Mouse (Mus musculus) neutrophil, adult 5-6 weeks (primary cell): ENCODE results near the gene Cops4. TPM values are rescaled to one million over a fixed set of nuclear protein-coding genes. Genes with fewer than 3 reads are reported as not detected.

ENCODE experiments used
- ATAC-seq: fragments of 151-379, 151-347 bp; 2 replicates; pipeline ENCODE4 v1.8.0; 2017; ENCODE audit warnings: mild to moderate bottlenecking, moderate TSS enrichment; ENCODE audit not compliant: insufficient number of reproducible peaks, poor library complexity, low FRiP score, severe bottlenecking; ENCODE audit errors: extremely low read depth
- total RNA-seq: library from RNA; stranded (forward); fragments of 200-1000 nt; gene quantifications from 2 replicates; pipeline ENCODE4 v1.2.3, GENCODE M21; 2017

Cops4 gene
- total RNA-seq, 1 experiment from 2014 or later, result 70.2 TPM

DNA sequence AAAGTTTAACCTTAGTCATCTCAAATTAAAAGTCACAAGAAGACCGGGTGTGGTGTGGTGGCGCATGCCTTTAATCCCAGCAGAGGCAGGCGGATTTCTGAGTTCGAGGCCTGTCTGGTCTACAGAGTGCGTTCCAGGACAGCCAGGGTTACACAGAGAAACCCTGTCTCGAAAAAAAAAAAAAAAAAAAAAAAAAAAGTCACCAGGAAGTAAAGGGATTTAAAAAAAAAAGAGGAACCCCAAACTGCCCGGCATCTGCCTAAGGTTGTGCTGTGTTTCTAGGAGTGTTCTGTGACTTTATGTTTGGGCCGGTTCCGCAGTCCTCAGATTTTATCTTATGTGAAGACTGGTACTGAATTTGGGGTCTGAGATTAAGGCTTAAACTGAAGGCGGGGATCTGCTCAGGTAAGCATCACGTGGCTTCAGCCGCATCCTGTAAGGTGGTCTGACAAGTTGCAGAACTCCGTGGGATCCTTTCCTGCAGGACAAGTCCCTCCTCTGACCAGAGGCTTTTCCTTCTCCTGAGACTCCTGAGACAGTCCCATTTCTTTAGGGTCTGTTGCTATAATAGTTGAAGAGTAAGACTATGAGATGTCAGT lies 52.0 kb downstream of the Cops4 start:
- no peak for ATAC-seq

DNA sequence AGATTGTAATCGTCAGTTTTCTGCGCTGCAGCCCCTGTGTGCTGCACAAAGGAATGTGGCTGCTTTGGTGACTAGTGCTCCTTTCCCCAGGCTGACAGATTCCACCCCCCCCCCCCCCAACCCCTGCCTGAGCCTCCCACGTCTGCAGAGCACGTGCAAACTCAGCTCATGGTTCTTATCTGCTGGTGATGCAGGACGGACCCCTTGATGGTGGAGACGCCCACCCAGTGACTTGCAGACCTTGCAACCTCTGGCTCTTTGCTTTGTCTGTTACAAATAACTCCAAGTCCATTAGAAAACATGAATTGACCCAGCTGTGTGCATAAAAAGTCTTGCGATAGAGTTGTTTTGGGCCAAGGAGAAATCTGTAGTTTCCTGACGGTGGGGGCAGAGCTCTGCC lies 52.6 kb downstream of the Cops4 start:
- no peak for ATAC-seq

DNA sequence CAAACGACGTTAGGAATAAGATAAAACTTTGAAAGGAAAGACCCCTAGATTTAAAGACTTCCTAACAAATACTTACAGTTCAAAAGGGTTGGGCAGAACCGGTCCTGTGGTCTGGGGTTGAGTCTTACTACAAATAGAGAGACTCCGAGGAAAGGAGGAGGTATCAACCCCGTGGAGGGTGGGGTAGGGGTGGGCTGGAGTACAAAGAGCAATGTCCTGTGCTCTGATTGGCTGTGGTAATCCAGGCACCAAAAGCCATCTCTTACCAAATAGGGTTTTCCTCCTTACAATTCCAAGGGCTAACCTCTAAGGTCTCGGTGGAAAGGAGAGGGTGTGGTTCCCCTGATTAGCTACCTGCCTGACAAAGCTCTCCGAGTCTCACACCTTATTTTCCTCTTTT lies 54.0 kb downstream of the Cops4 start, which contains the start of gene Plac8:
Plac8 (minus strand) TSS at position 177 of the 400 bp plus-strand sequence.
- ATAC-seq, result no peak

DNA sequence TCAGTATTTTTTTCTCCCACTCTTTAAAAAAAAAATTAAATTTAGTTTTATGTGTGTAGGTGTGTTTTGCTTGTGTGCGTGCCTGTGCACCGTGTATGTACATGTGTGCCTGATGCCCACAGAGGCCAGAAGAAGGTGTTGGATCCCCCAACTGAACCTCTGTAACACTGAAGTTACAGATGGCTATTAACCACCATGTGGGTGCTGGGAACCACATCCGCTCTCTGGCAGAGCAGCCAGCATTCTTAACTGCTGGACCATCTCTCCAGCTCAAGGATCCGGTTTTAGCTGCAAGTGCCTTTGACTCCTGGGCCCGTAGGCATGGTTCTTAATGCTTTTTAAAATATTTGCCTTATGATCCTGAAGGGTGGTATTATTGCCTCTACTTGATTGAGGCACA lies 55.1 kb downstream of the Cops4 start:
- ATAC-seq, result no peak

DNA sequence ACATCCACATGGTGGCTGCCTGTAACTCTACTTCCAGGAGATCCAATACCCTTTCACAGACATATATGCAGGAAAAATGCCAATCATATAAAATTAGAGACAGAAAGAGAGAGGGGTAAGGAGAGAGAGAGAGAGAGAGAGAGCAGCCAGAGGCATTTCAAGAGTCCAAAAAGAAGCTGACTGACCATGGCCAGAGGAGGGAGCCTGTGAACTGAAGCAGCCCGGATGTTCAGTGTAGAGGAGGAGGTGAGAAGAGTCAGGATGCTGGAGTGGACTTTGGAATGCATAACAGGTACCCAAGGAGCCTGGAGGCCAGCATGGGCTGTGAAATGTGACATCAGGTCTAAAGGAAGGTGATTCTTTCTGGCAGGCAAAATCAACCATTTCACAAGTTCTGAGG lies 56.7 kb downstream of the Cops4 start:
- no peak for ATAC-seq

DNA sequence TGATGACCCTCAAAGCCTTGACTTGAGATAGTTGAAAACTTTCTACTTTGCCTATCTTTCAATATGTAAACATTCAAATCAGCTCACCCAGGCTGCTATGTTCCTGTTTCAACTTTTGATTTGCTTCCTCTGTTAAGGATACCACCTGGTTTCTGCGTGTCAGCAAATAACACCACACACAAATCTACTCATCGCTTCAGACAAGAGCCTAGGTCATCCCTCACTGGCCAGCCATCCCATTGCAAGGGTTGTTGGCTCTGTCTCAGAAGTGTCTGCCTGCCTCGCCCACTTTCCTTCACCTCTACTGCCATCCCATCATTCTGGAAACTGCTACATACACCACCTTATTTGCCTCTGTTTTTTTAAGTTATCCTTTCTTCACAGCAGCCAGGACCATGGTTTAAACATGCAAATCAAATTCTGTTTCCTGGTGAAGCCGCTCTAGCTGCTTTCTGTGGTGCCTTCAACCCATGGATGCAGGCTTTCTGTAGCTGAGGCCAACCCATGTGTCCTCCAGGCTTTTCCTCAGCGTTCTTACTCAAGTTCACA lies 60.8 kb downstream of the Cops4 start:
- ATAC-seq, result peak; percentile 39; the same call in 1 of the 2 replicates

DNA sequence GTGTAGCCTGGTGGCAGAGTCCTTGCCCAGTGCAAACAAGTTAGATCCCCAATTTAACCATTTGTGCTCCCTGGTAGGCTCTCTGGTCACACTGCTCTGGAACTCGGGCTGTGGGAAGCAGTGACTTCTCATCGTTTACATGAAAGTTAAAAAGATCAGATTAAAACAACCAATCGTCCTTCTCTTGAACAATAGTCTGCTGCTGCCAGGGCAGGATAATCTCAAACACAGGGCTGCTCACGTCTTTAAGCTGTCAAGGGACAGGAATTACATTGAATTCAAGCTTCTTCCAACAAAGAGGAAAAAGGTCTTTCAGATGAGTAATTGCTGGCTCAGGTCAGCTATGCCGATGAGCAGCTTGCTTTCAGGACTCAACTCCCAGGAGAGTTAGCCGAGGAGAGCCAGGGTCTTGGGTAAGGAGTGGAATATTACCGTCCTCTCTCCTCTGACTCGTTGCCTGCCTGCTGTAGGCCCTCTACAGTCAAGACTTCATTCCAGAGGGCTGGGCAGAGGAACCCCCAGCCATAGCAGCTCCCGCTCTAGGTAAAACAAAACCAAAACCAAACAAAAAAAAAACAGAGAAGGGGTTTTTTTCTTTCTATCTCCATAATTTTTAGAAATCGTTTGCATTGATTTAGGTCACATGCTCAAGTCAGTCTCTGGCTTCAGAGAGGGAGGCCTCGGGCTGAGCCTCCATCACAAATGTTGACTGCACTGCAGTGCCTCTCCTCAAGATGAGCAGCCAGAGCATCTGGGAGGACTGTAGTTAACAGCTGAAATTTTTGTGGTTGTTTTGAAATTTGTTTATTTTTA lies 63.7 kb downstream of the Cops4 start:
- ATAC-seq, result no peak

DNA sequence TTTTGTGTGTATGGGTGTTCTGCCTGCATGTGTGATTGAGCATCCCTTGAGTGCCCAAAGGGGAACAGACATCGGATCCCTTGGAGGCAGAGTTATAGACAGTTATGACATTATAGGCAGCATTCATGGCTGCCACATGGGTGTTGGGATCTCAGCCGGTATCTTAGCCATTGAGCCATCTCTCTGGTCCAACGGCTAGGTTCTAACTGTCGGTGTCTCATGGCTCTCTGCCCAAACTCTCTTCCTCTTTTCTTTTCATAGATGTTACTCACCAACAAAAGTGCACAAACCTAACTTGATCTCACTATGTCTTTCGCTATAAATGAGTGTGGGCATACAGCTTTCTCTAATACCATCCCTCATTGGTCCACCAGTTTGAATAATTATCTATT lies 64.3 kb downstream of the Cops4 start:
- ATAC-seq, result peak; percentile 28; the same call in 1 of the 2 replicates

DNA sequence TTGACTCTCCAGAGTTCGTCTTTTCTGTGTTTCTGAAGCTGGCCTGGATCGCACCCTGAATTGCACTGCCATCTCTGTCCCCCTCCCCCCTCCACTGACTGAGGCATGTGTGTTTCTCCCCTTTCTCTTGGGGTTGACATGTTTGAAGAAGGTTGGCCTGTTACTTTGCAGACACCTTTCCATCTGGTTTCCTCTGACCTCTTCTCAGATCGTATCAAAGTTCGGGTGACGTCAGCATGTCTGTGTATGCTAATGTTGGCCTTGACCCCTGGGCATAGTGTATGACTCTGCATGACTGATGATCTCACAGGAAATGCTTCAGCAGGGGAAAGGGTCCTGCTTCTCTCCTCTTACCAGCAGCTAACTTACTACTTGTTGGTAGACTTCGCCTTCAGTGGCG lies 65.0 kb downstream of the Cops4 start:
- no peak for ATAC-seq

DNA sequence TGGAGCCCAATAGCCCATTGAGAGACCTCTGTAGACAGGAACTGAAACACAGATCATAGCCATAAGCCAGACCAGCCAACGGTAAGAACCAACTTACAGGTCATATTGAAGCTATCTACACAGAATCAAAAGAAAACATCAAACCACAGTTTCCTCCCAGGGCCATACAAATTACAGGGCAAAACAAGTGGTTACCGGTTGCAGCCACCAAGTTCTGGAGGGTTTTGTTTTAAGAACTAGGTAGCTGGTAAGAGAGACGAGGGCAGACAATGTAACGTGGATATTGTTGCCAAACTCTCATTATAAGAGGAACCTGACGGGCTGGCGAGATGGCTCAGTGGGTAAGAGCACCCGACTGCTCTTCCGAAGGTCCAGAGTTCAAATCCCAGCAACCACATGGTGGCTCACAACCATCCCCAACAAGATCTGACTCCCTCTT lies 67.1 kb downstream of the Cops4 start:
- ATAC-seq, result peak; percentile 81

DNA sequence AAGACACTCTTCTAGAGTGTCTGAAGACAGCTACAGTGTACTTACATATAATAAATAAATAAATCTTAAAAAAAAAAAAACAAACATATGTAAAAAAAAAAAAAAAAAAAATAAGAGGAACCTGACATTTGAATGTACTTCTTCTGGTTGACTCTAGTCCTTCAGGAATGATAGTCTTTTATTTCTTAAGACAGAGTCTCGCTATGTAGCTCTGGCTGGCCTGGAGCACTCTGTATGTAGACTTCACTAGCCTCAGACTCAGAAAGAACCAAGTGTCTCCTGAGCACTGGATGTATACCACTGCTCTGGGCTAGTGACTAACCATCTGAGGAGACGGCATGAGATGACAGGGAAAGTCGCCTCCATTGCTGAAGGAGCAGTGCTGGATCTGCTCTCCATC lies 67.5 kb downstream of the Cops4 start:
- ATAC-seq, result no peak

DNA sequence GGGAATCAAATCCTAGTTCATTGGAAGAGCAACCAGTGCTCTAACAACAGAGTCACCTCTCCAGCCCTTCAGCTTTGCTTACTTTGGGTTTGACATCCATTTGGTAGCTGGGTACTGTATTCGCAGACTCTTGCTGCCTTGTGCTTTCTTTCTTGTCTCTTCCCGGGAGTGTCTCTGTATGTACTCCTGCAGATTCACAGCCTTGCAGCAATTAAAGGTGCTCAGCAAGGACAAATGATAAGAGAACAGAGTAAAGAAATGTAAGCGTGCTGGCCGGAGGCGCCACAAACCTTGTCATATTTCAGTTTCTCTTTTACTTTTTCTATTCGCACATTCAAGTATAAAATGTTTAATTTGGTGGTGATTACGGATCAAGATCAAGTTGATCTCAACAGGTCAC lies 69.0 kb downstream of the Cops4 start:
- ATAC-seq, result no peak

DNA sequence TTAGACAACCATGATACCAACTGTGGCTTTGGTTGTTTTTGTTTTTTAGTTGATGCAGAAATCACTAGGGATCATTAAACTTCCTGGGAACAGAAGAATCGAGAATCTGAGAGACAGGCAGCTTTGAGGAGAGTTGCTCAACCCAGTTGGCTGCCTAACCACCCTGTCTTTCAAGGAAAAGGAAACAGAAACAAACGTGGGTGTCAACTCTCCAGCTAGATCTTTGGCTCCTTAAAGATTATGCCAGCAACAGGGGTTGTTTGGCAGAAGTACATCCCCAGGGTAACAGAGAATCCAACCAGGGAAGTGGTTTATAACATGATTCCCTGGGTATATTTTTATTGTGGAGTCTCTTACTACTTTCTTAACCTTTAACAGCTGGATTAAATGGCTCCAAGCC lies 69.5 kb downstream of the Cops4 start:
- ATAC-seq, result no peak

DNA sequence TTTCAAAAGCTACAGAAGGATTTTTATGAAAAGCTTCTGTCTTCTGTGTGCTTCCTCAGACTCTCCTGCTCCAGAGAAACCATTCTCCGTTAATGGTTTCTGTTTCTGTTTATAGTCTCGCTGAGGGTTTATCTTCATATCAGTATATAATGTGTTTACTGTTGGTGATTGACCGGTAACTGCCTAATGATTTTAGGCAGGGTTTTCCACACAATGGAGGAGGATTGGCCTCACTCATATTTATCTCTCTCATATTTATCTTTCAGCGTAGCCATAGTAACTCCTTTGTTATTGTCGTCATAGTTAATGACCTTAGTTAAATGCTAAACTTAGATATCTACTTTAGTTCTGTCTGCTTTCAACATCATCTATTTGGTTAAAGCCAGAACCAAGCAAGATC lies 72.4 kb downstream of the Cops4 start:
- ATAC-seq, result peak; percentile 33; the same call in 1 of the 2 replicates

DNA sequence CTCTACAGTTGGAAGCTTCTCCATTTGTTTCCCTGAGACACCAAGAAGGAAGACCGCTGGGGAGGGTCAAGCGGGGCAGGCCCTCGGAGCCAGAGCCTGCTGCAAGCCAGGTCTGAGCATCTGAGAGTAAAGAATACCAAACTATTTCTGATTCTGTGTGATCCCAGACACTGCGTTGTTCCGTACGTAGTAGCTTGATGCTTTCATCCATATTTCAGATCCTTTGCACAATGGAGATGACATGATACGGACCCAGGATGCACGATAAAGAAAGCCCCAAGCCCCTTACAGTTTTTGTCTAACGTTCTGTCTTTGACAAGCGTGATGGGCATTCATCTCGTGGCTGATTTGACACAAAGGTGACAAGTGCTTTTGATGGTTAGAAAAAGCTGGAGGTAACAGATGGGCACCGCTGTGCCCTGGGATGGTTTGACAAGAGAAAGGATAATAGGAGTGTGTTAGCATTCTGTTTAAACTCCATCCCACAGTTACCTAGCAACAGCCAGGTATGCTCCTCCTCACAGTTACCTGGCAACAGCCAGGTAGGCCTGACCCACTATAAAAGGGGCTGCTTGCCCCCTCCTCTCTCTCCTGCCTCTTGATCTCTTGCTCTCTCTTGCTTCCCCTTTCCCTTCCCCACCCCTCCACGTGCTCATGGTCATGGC lies 76.8 kb downstream of the Cops4 start:
- ATAC-seq, result no peak

DNA sequence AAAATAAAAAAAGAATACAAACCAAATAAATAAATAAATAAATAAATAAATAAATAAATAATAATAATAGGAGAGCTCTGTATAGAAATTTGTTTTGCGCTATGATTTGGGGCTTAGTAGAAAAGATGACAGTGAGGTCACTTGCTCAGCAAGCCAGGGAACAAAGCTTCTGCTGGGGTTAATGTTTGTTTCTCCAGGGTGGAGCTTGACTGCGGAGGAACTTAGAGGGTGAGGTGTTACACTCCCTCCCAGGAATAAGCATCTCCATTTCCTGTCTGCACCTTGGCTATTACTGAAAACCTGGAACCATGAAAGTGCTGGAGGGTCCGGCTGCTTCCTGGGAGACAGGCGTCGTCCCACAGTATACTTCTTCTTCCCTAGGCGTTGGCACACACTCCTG lies 77.9 kb downstream of the Cops4 start:
- ATAC-seq, result no peak
